Mouse (Mus musculus) brain, embryonic 14.5 days (tissue): ENCODE measurements at regions not wholly inside any gene's neighbourhood (a gene's known extent, or its start where the extent isn't known, plus 50 kb on each side); places are given as distances from the start of the nearest gene placed in this dataset.

Source experiments
- CTCF ChIP-seq: fragments of 200-500 bp; IDR thresholded peaks from 2 replicates; pipeline ENCODE4 v1.5.1; 2012; ENCODE audit warnings: inconsistent platforms, mild to moderate bottlenecking, moderate library complexity, borderline replicate concordance; ENCODE audit not compliant: insufficient read depth, insufficient read length; ENCODE audit errors: extremely low read depth
- POLR2A ChIP-seq: fragments of 200-500 bp; IDR thresholded peaks from 2 replicates; pipeline ENCODE4 v1.6.1; 2012; ENCODE audit warnings: mild to moderate bottlenecking, inconsistent platforms, borderline replicate concordance; ENCODE audit not compliant: poor library complexity, insufficient read depth, insufficient read length, severe bottlenecking; ENCODE audit errors: extremely low read depth

- TF ChIP-seq CTCF (no peak), POLR2A (no peak)
These were observed 58.0 kb upstream of the Serp2 start for GRCm38 (mm10) chr14:76614682-76615081.
